Mouse (Mus musculus) spleen, postnatal 10 days (tissue): Measurements from ENCODE around the gene Oxct1.

Source experiments
- DNase-seq, 2 experiments: peaks; one replicate each; pipeline ENCODE4 v3.0.0; 2021 to 2022; ENCODE audit warnings: low spot score in 2 of 2

The Oxct1 gene

GRCm38 (mm10) chr15:4028960-4029359 lies 2.8 kb downstream of the Oxct1 start:
- no peak for DNase-seq

- DNase-seq: no peak
Observed at GRCm38 (mm10) chr15:4033168-4034004, 7.2 kb downstream of the Oxct1 start.

- no peak for DNase-seq
Observed at GRCm38 (mm10) chr15:4042423-4042822, 16.2 kb downstream of the Oxct1 start.

GRCm38 (mm10) chr15:4043032-4043471 lies 16.9 kb downstream of the Oxct1 start:
- peak in 1 of 2 experiments; percentile 24 for DNase-seq

GRCm38 (mm10) chr15:4056627-4057026 lies 30.4 kb downstream of the Oxct1 start:
- no peak for DNase-seq

GRCm38 (mm10) chr15:4063574-4063973 lies 37.4 kb downstream of the Oxct1 start:
- no peak for DNase-seq

- no peak for DNase-seq
Observed at GRCm38 (mm10) chr15:4064013-4064412, 37.8 kb downstream of the Oxct1 start.

- DNase-seq: no peak
Observed at GRCm38 (mm10) chr15:4064694-4065093, 38.5 kb downstream of the Oxct1 start.

- no peak for DNase-seq
Observed at GRCm38 (mm10) chr15:4067273-4067990, 41.2 kb downstream of the Oxct1 start.

- no peak for DNase-seq
Observed at GRCm38 (mm10) chr15:4077978-4078377, 51.8 kb downstream of the Oxct1 start.

GRCm38 (mm10) chr15:4078785-4079184 lies 52.6 kb downstream of the Oxct1 start:
- DNase-seq: no peak

- no peak for DNase-seq
Observed at GRCm38 (mm10) chr15:4079425-4080189, 53.4 kb downstream of the Oxct1 start.

- DNase-seq: no peak
Observed at GRCm38 (mm10) chr15:4085600-4086384, 59.6 kb downstream of the Oxct1 start.

- DNase-seq: no peak
Observed at GRCm38 (mm10) chr15:4087446-4087845, 61.3 kb downstream of the Oxct1 start.

- DNase-seq: no peak
Observed at GRCm38 (mm10) chr15:4087914-4088313, 61.7 kb downstream of the Oxct1 start.

GRCm38 (mm10) chr15:4090601-4091000 lies 64.4 kb downstream of the Oxct1 start:
- no peak for DNase-seq

- DNase-seq: no peak
Observed at GRCm38 (mm10) chr15:4092586-4092985, 66.4 kb downstream of the Oxct1 start.

- DNase-seq: no peak
Observed at GRCm38 (mm10) chr15:4100341-4100921, 74.2 kb downstream of the Oxct1 start.

GRCm38 (mm10) chr15:4101025-4101424 lies 74.8 kb downstream of the Oxct1 start:
- no peak for DNase-seq

GRCm38 (mm10) chr15:4104319-4104718 lies 78.1 kb downstream of the Oxct1 start:
- DNase-seq: no peak

- no peak for DNase-seq
Observed at GRCm38 (mm10) chr15:4105498-4105897, 79.3 kb downstream of the Oxct1 start.
